Mouse (Mus musculus) E14TG2a.4 (cell line): ENCODE measurements at regions not wholly inside any gene's neighbourhood (a gene's known extent, or its start where the extent isn't known, plus 50 kb on each side); places are given as distances from the start of the nearest gene placed in this dataset.

ENCODE experiments used
- H3K27me3 ChIP-seq: 2 replicates; pipeline ENCODE4 v1.6.1; 2014; ENCODE audit warnings: low read length, control low read depth; ENCODE audit not compliant: insufficient read depth
- H3K36me3 ChIP-seq: 2 replicates; pipeline ENCODE4 v1.6.1; 2014; ENCODE audit warnings: low read length, control low read depth; ENCODE audit not compliant: insufficient read depth
- H3K4me1 ChIP-seq: replicated peaks from 2 replicates; pipeline ENCODE4 v1.6.1; 2014; ENCODE audit warnings: low read depth, low read length, control low read depth
- H3K4me3 ChIP-seq: replicated peaks from 2 replicates; pipeline ENCODE4 v1.5.1; 2014; ENCODE audit warnings: mild to moderate bottlenecking, low read length
- H3K9me3 ChIP-seq: 2 replicates; pipeline ENCODE4 v1.6.1; 2014; ENCODE audit warnings: low read length, control low read depth
- CTCF ChIP-seq: conservative IDR thresholded peaks from 2 replicates; pipeline ENCODE4 v1.5.1; 2014; ENCODE audit warnings: low read length
- NANOG ChIP-seq: IDR thresholded peaks from 2 replicates; pipeline ENCODE4 v1.6.1; 2014; ENCODE audit warnings: borderline replicate concordance, low read length, mixed read lengths
- POU5F1 ChIP-seq: IDR thresholded peaks from 2 replicates; pipeline ENCODE4 v1.6.1; 2014; ENCODE audit warnings: low read length, borderline replicate concordance

GRCm38 (mm10) chr1:65981665-65982064 is 55.3 kb downstream of the Crygf start:
- no peak overlapping the region for H3K4me3 ChIP-seq
- TF ChIP-seq POU5F1 (no peak), NANOG (no peak), CTCF (no peak)
- no peaks in the 10 kb centered on the region for H3K9me3 ChIP-seq
- no peaks in the 10 kb centered on the region for H3K4me1 ChIP-seq
- no peaks in the 10 kb centered on the region for H3K36me3 ChIP-seq
- no peaks in the 10 kb centered on the region for H3K27me3 ChIP-seq

DNA sequence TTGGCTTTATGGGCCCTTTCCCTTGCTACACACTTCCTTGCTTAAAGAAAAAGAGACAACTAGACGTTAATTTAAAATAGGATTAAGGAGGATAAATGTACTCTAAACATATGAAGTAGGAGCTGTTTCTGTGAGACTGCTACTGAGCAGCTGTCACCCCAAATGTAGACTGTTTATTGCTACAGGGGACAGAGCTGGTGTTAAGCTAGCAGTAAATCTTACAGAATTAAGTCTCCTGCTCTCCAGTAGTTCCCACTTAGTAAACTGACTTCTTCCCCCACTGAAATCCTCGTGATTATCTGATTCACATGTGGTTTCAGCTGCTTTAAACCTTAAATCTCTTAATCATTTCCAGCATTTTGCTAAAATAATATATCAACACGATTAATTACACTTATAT is 74.1 kb downstream of the Crygf start:
- no peak for TF ChIP-seq CTCF
- TF ChIP-seq POU5F1: no peak
- TF ChIP-seq NANOG: no peak
- H3K4me3 ChIP-seq: no peak overlapping the region
- H3K27me3 ChIP-seq: no peaks in the 10 kb centered on the region
- H3K36me3 ChIP-seq: no peaks in the 10 kb centered on the region
- H3K4me1 ChIP-seq: no peaks in the 10 kb centered on the region
- H3K9me3 ChIP-seq: peaks cover 19% of the 10 kb centered on the region

- Histone ChIP-seq H3K4me3 (no peak overlapping the region), H3K36me3 (no peaks in the 10 kb centered on the region), H3K9me3 (peaks cover 8% of the 10 kb centered on the region), H3K4me1 (no peaks in the 10 kb centered on the region), H3K27me3 (no peaks in the 10 kb centered on the region)
- peak; percentile 6; the same call in 1 of the 2 replicates for TF ChIP-seq NANOG
- TF ChIP-seq CTCF: no peak
Observed at GRCm38 (mm10) chr1:66003897-66004660, 77.8 kb downstream of the Crygf start.
